Mouse (Mus musculus): ENCODE measurements around the gene Rin1. TPM values are rescaled to one million over a fixed set of nuclear protein-coding genes. Genes with fewer than 3 reads are reported as not detected.
A peak's percentile ranks its signal among the peaks of the same experiment; 100 is the strongest.

Rin1 gene
- polyA plus RNA-seq, 1 experiment from 2014 or later, result 0.64 TPM

GRCm38 (mm10) chr19:5071545-5072369, 21.5 kb downstream of the Rin1 start:
- Histone ChIP-seq H3K4me3 (ENCODE audit: low read length) (peak overlapping the region; percentile 45), H3K27ac (ENCODE audit: low read depth, low read length) (peak overlapping the region; percentile 54), H3K4me2 (ENCODE audit: low read length) (peak overlapping the region; percentile 81), H3K9me3 (ENCODE audit: control insufficient read depth, low read length) (no peaks in the 10 kb centered on the region), H3K36me3 (ENCODE audit: control insufficient read depth, insufficient read depth, low read length) (no peaks in the 10 kb centered on the region), H3K9ac (ENCODE audit: low read depth, low read length) (peak overlapping the region; percentile 63), H3K4me1 (ENCODE audit: control insufficient read depth, insufficient read depth, low read depth, low read length) (peaks cover 25% of the 10 kb centered on the region), H3K27me3 (replicated peaks; ENCODE audit: control insufficient read depth, insufficient read depth, low read length) (peaks cover 15% of the 10 kb centered on the region)
- 1% methylated on average over 38 of the region's 40 CpGs for WGBS
- ATAC-seq, result peak; percentile 71

DNA sequence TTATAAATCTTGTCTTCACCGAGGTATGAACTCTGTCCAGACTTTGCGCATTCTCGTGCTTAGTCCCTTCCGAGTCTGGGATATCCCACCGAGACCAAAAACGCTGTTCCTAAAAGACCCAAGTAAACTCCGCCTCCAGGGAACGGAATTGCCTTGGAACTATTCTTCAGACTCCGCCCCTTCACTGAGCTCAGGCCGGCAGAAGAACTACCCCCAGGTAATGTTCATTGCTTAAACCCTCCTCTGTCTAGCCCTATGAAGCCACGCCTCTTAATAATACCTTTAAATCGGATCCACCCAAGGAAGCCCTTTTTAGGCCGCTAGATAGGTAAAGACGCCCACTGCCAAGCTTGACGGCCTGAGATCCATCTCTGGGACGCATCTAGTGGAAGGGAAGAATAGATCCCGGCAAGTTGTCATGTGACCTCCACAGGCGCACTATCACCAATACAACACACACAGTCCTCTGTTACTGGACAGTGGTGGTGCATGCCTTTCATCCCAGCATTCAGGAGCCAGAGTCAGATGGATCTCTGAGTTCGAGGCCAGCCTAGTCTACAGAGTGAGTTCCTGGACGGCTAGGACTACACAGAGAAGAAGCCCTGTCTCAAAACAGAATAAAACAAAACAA, 22.2 kb downstream of the Rin1 start:
- Histone ChIP-seq H3K9ac (ENCODE audit: low read depth, low read length) (peak overlapping the region; percentile 63; the same call in 1 of the 2 replicates), H3K27me3 (replicated peaks; ENCODE audit: control insufficient read depth, insufficient read depth, low read length) (peaks cover 9% of the 10 kb centered on the region), H3K9me3 (ENCODE audit: control insufficient read depth, low read length) (no peaks in the 10 kb centered on the region), H3K4me3 (ENCODE audit: low read length) (peak overlapping the region; percentile 45), H3K4me1 (ENCODE audit: control insufficient read depth, insufficient read depth, low read depth, low read length) (peaks cover 23% of the 10 kb centered on the region), H3K27ac (ENCODE audit: low read depth, low read length) (no peak overlapping the region), H3K36me3 (ENCODE audit: control insufficient read depth, insufficient read depth, low read length) (no peaks in the 10 kb centered on the region), H3K4me2 (ENCODE audit: low read length) (peak overlapping the region; percentile 81)
- ATAC-seq, result peak; percentile 7; the same call in 1 of the 2 replicates
- WGBS, result 2% methylated on average over 20 of the region's 20 CpGs

- H3K4me2 ChIP-seq (ENCODE audit: low read length), result peak overlapping the region; percentile 81
- no peak overlapping the region for H3K9ac ChIP-seq (ENCODE audit: low read depth, low read length)
- no peak overlapping the region for H3K27ac ChIP-seq (ENCODE audit: low read depth, low read length)
- peaks cover 9% of the 10 kb centered on the region for H3K27me3 ChIP-seq (replicated peaks; ENCODE audit: control insufficient read depth, insufficient read depth, low read length)
- H3K4me3 ChIP-seq (ENCODE audit: low read length), result peak overlapping the region; percentile 24
- no peaks in the 10 kb centered on the region for H3K9me3 ChIP-seq (ENCODE audit: control insufficient read depth, low read length)
- peaks cover 19% of the 10 kb centered on the region for H3K4me1 ChIP-seq (ENCODE audit: control insufficient read depth, insufficient read depth, low read depth, low read length)
- no peak for ATAC-seq
- 2% methylated on average over 15 of the region's 15 CpGs for WGBS
- H3K36me3 ChIP-seq (ENCODE audit: control insufficient read depth, insufficient read depth, low read length), result no peaks in the 10 kb centered on the region
Observed at GRCm38 (mm10) chr19:5073028-5073427, 22.7 kb downstream of the Rin1 start.

- Histone ChIP-seq H3K27me3 (replicated peaks; ENCODE audit: control insufficient read depth, insufficient read depth, low read length) (peaks cover 8% of the 10 kb centered on the region), H3K4me2 (ENCODE audit: low read length) (no peak overlapping the region)
Observed at GRCm38 (mm10) chr19:5073518-5073917, 23.2 kb downstream of the Rin1 start.

DNA sequence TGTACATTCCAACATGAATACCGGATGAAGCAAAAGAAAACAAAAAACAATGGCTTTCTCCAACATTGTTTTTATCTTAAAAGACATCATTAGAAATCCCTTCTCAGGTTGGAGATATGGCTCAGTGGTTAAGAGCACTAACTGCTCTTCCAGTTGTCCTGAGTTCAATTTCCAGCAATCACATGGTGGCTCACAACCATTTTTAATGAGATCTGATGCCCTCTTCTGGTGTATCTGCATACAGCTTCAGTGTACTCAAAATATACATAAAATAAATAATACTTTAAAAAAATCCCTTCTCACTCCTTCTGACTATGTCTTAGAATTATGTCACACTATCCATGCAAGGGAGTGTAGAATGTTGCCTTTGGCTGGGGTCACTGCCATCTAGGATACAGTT, 29.0 kb downstream of the Rin1 start:
- peaks cover 36% of the 10 kb centered on the region for H3K27me3 ChIP-seq (replicated peaks; ENCODE audit: control insufficient read depth, insufficient read depth, low read length)
- no peaks in the 10 kb centered on the region; the same call in 1 of the 2 replicates for H3K4me1 ChIP-seq (ENCODE audit: control insufficient read depth, insufficient read depth, low read depth, low read length)
- H3K4me3 ChIP-seq (ENCODE audit: low read length), result no peak overlapping the region
- no peak overlapping the region for H3K4me2 ChIP-seq (ENCODE audit: low read length)
- ATAC-seq, result no peak
- 88% methylated on average over 1 of the region's 1 CpGs for WGBS
- H3K36me3 ChIP-seq (ENCODE audit: control insufficient read depth, insufficient read depth, low read length), result peaks cover 4% of the 10 kb centered on the region
- no peaks in the 10 kb centered on the region for H3K9me3 ChIP-seq (ENCODE audit: control insufficient read depth, low read length)
- no peak overlapping the region for H3K27ac ChIP-seq (ENCODE audit: low read depth, low read length)
- no peak overlapping the region for H3K9ac ChIP-seq (ENCODE audit: low read depth, low read length)

More at GRCm38 (mm10) chr19:5073518-5073917, 23.2 kb downstream of the Rin1 start:
- H3K4me1 ChIP-seq (ENCODE audit: control insufficient read depth, insufficient read depth, low read depth, low read length), result peaks cover 14% of the 10 kb centered on the region
- H3K27ac ChIP-seq (ENCODE audit: low read depth, low read length), result no peak overlapping the region
- no peak for ATAC-seq
- no peaks in the 10 kb centered on the region for H3K36me3 ChIP-seq (ENCODE audit: control insufficient read depth, insufficient read depth, low read length)
- H3K4me3 ChIP-seq (ENCODE audit: low read length), result no peak overlapping the region
- no peak overlapping the region for H3K9ac ChIP-seq (ENCODE audit: low read depth, low read length)
- no peaks in the 10 kb centered on the region for H3K9me3 ChIP-seq (ENCODE audit: control insufficient read depth, low read length)
- WGBS, result 47% methylated on average over 5 of the region's 5 CpGs

DNA sequence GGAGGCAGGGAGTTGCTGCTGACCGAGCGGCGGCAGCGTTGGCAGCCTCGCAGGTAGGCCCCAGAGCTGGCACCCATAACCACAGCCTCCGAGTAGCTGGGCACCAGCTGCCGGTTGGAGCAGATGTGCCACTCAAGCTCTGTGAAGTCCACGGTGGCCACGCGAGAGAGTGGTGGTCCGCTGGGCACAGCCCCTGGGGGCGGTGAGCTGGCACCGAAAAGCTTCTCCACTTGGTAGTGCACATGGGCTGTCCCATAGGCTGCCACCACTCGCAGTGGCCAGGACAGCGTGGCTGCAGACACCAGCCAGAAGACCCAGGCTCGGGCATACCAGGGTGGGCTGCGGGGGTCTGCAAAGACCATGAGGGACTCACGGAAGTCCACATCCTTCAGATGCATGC, 31.7 kb downstream of the Rin1 start:
- Histone ChIP-seq H3K36me3 (ENCODE audit: control insufficient read depth, insufficient read depth, low read length) (peaks cover 4% of the 10 kb centered on the region), H3K27ac (ENCODE audit: low read depth, low read length) (no peak overlapping the region), H3K9ac (ENCODE audit: low read depth, low read length) (no peak overlapping the region), H3K4me1 (ENCODE audit: control insufficient read depth, insufficient read depth, low read depth, low read length) (peaks cover 3% of the 10 kb centered on the region), H3K27me3 (replicated peaks; ENCODE audit: control insufficient read depth, insufficient read depth, low read length) (peaks cover 42% of the 10 kb centered on the region), H3K4me2 (ENCODE audit: low read length) (no peak overlapping the region), H3K4me3 (ENCODE audit: low read length) (no peak overlapping the region), H3K9me3 (ENCODE audit: control insufficient read depth, low read length) (no peaks in the 10 kb centered on the region)
- WGBS, result 69% methylated on average over 17 of the region's 18 CpGs
- ATAC-seq, result no peak

- no peak overlapping the region for H3K4me3 ChIP-seq (ENCODE audit: low read length)
- ATAC-seq, result no peak
- H3K27ac ChIP-seq (ENCODE audit: low read depth, low read length), result no peak overlapping the region
- peaks cover 4% of the 10 kb centered on the region for H3K36me3 ChIP-seq (ENCODE audit: control insufficient read depth, insufficient read depth, low read length)
- H3K9ac ChIP-seq (ENCODE audit: low read depth, low read length), result no peak overlapping the region
- H3K27me3 ChIP-seq (replicated peaks; ENCODE audit: control insufficient read depth, insufficient read depth, low read length), result peaks cover 42% of the 10 kb centered on the region
- WGBS, result 78% methylated on average over 24 of the region's 24 CpGs
- peaks cover 7% of the 10 kb centered on the region for H3K4me1 ChIP-seq (ENCODE audit: control insufficient read depth, insufficient read depth, low read depth, low read length)
- H3K9me3 ChIP-seq (ENCODE audit: control insufficient read depth, low read length), result no peaks in the 10 kb centered on the region
- H3K4me2 ChIP-seq (ENCODE audit: low read length), result no peak overlapping the region
Observed at GRCm38 (mm10) chr19:5082596-5082995, 32.3 kb downstream of the Rin1 start.

- 78% methylated on average over 3 of the region's 3 CpGs for WGBS
- no peaks in the 10 kb centered on the region for H3K9me3 ChIP-seq (ENCODE audit: control insufficient read depth, low read length)
- H3K4me3 ChIP-seq (ENCODE audit: low read length), result peak overlapping the region; percentile 70
- H3K27ac ChIP-seq (ENCODE audit: low read depth, low read length), result peak overlapping the region; percentile 64; the same call in 1 of the 2 replicates
- peaks cover 12% of the 10 kb centered on the region for H3K4me1 ChIP-seq (ENCODE audit: control insufficient read depth, insufficient read depth, low read depth, low read length)
- H3K27me3 ChIP-seq (replicated peaks; ENCODE audit: control insufficient read depth, insufficient read depth, low read length), result peaks cover 42% of the 10 kb centered on the region
- peak overlapping the region; percentile 73 for H3K4me2 ChIP-seq (ENCODE audit: low read length)
- H3K9ac ChIP-seq (ENCODE audit: low read depth, low read length), result peak overlapping the region; percentile 84
- no peak for ATAC-seq
- H3K36me3 ChIP-seq (ENCODE audit: control insufficient read depth, insufficient read depth, low read length), result peaks cover 4% of the 10 kb centered on the region
Observed at GRCm38 (mm10) chr19:5083961-5084833, 33.9 kb downstream of the Rin1 start.

Data from hindbrain, embryonic 16.5 days (tissue).